Mouse (Mus musculus) left cerebral cortex, postnatal 36 days (tissue): ENCODE measurements at regions not wholly inside any gene's neighbourhood (a gene's known extent, or its start where the extent isn't known, plus 50 kb on each side); places are given as distances from the start of the nearest gene placed in this dataset.

Experiments used
- DNase-seq, 2 experiments: peaks; one replicate each; pipeline ENCODE4 v3.0.0; 2021 to 2022; ENCODE audit warnings: low spot score in 2 of 2, mixed read lengths in 1 of 2
- intact Hi-C: fragments of 180-260 bp; cut with DNase I; formaldehyde crosslinking; loops from one replicate; pipeline ENCODE4 v1.15.1; 2025

- intact Hi-C loops: no loop called here
- DNase-seq: no peak
These were observed 51.2 kb upstream of the Pja2 start for GRCm38 (mm10) chr17:64382894-64383293.

GRCm38 (mm10) chr17:64383600-64383999 lies 51.9 kb upstream of the Pja2 start:
- no peak for DNase-seq
- intact Hi-C loops: no loop called here

DNA sequence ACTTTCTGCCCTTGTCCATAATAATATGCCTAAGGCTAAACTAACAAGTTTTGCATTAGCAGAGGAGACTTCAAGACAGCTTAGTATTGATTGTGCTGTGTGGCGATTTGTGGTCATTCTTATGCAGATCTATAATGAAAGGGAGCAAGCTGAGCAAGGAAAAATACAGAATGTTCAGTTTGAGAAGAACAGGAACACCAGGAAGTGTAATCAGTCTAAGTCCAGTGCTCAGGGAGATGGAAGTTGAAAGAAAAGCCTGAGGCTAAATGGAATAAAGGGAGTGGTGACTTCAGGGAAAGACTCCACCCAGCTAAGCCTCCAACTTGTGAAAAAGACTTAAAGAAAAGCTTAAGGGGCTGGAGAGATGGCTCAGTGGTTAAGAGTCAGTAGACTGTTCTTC lies 58.6 kb upstream of the Pja2 start:
- intact Hi-C loops: no loop called here
- DNase-seq: no peak

DNA sequence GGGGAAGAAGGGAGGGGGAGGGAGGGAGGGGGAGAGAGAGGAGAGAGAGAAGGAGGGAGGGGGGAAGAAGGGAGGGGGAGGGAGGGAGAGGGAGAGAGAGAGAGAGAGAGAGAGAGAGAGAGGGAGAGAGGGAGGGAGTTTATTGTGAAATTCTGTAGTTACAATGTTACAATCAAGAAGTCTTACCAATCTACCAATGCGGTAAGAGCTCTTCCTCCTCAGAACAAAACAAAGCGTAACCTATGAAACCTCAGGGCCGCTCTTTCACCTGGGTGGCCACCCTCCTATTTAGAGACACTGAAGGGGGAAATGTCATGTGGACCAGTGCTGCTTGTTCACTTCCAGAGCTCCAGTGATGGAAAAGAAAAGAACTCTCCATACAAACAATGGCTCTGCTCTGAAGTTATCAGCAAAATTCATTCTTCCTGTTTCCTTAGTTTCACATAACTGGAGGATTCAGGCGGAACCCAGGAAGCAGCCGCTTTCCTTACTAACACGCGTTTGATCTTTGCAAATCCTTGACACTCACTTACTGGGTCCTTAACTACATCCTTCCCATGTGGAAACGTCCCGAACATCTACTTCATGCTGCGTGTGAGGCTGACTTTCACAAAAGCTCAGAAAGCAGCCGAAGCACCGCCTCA lies 65.7 kb upstream of the Pja2 start:
- DNase-seq: no peak
- intact Hi-C loops: no loop called here

DNA sequence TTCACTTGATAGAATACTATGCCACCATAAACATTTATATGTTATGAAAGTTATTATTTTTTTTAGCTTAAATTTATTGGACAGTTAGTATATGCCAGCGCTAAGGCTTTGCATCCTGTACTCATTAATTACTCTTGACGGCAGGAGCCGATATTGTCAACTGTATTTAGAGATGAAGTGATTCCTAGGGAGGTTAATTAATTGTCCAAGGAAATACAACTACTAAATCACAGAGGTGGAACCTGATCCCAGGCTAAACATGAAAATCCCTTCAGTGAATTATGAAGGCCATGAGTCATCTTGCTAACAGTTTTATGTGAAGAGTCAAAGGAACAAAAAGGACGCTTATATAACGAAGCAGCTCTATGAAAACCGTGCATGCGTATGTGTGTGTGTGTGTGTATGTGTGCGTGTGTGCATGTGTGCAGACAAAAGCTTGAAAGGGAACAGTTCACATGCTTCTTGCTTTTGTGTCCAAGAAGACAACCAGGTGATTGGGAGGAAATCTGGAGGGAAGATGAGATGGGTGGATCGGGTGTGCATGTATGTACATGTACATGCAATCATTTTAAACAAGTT lies 66.5 kb upstream of the Pja2 start:
- DNase-seq: no peak
- intact Hi-C loops: no loop called here

GRCm38 (mm10) chr17:64398708-64399107 lies 67.0 kb upstream of the Pja2 start:
- no peak for DNase-seq
- intact Hi-C loops: no loop called here

DNA sequence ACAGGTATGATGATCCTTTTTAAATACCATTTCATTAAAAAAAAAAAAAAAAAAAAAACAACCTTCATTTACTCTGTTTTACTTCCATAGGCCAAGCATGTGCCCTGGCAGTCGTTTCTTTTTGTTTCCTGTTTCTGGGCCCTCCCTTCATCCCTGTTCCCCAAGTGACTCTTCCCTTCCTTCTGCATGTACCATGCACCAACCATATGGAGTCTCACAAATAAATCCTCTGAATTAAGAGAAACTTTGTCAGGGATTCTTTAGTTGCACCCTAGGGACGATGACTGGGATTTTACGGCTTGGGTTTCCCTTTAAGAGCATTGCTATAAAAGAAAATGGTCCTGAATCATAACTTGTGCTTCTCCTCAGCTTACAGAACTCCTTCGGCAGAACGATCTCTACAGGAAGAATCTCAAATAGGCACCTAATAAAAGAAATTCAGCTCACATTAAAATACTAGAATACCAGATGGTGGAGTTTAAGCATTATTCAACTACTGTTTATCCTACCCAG lies 75.1 kb upstream of the Pja2 start:
- no peak for DNase-seq
- intact Hi-C loops: no loop called here

- intact Hi-C loops: no loop called here
- peak; percentile 8 to 9 for DNase-seq
These were observed 75.7 kb upstream of the Pja2 start for GRCm38 (mm10) chr17:64407255-64408011.

DNA sequence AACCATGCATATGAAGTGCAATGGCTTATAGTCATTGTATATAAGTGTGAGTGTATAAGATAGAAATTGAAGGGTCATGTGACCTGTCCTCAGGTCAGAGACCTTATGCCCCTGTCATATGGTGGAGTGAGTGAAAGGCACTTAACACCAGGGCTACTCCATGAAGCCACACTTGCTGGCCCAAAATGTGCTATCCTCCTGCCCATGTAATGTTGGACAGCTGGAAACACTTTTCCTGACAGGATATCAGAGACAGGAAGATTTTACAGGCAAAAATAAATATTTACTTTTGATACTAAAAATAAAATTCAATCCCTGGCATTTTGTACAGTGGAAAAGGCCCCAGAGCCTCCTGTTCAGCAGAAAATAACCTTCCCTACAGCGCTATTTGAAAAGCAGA lies 94.1 kb upstream of the Pja2 start:
- intact Hi-C loops: no loop called here

GRCm38 (mm10) chr17:64426536-64426935 lies 94.8 kb upstream of the Pja2 start:
- intact Hi-C loops: no loop called here
- no peak for DNase-seq

More for the DNA sequence above, 94.1 kb upstream of the Pja2 start:
- no peak for DNase-seq

DNA sequence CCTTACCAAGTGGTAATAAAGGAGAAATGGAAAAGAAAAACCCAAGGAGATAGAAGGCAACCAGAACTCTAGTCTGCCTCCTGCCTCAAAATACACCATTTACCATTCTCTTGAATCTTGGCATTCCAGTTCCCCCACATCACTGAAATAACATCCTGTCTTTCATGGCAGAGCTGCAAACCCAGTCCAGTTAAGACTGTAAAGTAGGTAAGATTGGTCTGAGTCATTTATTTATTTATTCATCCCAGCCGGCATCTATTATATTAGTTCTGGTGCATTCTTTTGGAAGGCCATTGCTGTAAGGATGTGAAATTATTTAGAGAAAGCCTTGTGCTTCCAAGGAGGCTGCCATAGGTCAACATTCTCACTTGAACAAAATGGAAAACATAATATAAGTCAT lies 107.9 kb upstream of the Pja2 start:
- intact Hi-C loops: no loop called here

GRCm38 (mm10) chr17:64454736-64455135 lies 123.0 kb upstream of the Pja2 start:
- no peak for DNase-seq
- intact Hi-C loops: no loop called here

More for the DNA sequence above, 107.9 kb upstream of the Pja2 start:
- DNase-seq: no peak

GRCm38 (mm10) chr17:64466273-64466672 lies 134.3 kb upstream of the Man2a1 start:
- no peak for DNase-seq
- intact Hi-C loops: no loop called here

GRCm38 (mm10) chr17:64466746-64467145 lies 133.8 kb upstream of the Man2a1 start:
- DNase-seq: no peak
- intact Hi-C loops: no loop called here

DNA sequence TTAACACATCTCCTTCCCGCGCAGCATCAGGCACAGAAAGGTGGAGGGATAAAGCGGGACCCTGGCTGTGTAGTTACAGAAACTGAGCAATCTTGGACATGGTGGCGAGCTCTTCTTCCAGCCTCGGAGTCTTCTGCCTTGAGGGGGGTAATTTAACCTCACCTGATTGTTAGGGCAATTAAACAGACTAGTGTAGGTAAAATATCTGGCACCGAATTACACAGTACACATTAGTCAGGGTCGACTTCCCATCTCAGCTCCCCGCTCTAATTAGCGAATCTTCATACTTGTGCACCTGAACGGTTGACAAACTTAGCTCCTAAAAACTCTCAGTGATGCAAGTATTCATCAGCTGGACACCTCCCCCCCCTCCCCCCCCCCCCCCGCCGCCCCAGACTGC lies 133.2 kb upstream of the Man2a1 start:
- DNase-seq: no peak
- intact Hi-C loops: no loop called here

- intact Hi-C loops: no loop called here
These were observed 130.7 kb upstream of the Man2a1 start for GRCm38 (mm10) chr17:64469754-64470400.

GRCm38 (mm10) chr17:64480607-64481038 lies 119.9 kb upstream of the Man2a1 start:
- no peak for DNase-seq
- intact Hi-C loops: no loop called here

More at GRCm38 (mm10) chr17:64469754-64470400, 130.7 kb upstream of the Man2a1 start:
- DNase-seq: no peak

- DNase-seq: no peak
- intact Hi-C loops: no loop called here
These were observed 115.7 kb upstream of the Man2a1 start for GRCm38 (mm10) chr17:64484835-64485234.

DNA sequence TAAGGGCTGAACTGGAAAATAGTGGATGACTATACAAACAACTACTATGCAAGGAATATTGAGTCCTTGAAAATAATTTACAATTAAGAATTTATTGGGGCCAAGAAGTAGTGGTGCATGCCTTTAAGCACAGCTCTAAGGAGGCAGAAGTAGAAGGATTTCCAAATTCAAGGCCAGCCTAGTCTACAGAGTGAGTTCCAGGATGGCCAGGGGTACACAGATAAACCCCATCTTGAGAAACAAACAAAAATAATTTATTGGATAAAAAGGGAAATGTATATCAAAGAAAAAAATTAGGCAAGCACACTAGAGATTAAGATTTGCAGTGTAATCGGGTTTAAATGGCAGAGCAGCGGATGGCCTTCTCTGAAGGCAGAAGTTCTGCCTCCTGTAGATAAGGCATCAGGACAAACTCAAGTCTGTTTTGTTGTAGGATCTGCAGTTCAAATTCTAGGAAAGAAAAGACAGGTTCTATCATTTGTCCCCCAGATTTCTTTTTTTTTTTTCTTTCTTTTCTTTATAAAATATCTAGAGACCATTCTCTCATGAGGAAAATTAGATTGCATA lies 110.7 kb upstream of the Man2a1 start:
- intact Hi-C loops: no loop called here
- DNase-seq: no peak

- no peak for DNase-seq
- intact Hi-C loops: no loop called here
These were observed 109.9 kb upstream of the Man2a1 start for GRCm38 (mm10) chr17:64490664-64491063.
